Mouse (Mus musculus) liver, embryonic 14.5 days (tissue): ENCODE results near the gene Hsd11b1. TPM values are rescaled to one million over a fixed set of nuclear protein-coding genes. Genes with fewer than 3 reads are reported as not detected.
A peak's percentile ranks its signal among the peaks of the same experiment; 100 is the strongest.

Source experiments
- ATAC-seq: fragments of 200-750 bp; cut with Nextera tagmentation; 2 replicates; pipeline ENCODE4 v1.8.0; 2017; ENCODE audit warnings: moderate number of reproducible peaks, mild to moderate bottlenecking, moderate library complexity; ENCODE audit not compliant: insufficient read depth
- DNase-seq, 3 experiments: peaks; one replicate each; pipeline ENCODE4 v3.0.0-alpha.2; 2012 to 2013; ENCODE audit warnings: low read depth in 3 of 3, low spot score in 3 of 3
- H3K27ac ChIP-seq: fragments of 300-500 bp; sonication (generic); 2 replicates; pipeline ENCODE4 v1.5.1; 2014; ENCODE audit warnings: moderate library complexity, mild to moderate bottlenecking, control low read depth, inconsistent platforms
- H3K27me3 ChIP-seq: fragments of 300-500 bp; sonication (generic); 2 replicates; pipeline ENCODE4 v1.6.1; 2014; ENCODE audit warnings: mild to moderate bottlenecking, low read length, moderate library complexity; ENCODE audit not compliant: control insufficient read depth, insufficient read depth
- H3K36me3 ChIP-seq: fragments of 300-500 bp; sonication (generic); replicated peaks from 2 replicates; pipeline ENCODE4 v1.6.1; 2014; ENCODE audit warnings: low read depth; ENCODE audit not compliant: control insufficient read depth, insufficient read depth
- H3K4me1 ChIP-seq, 2 experiments: fragments of 200-500 bp in 1 of 2; fragments of 300-500 bp in 1 of 2; sonication (generic) in 1 of 2; replicated peaks; 2 replicates each; pipeline ENCODE4 v1.6.1; 2012 to 2014; ENCODE audit warnings: antibody characterized with exemption in 1 of 2, inconsistent platforms in 1 of 2, low read length in 1 of 2; ENCODE audit not compliant: control insufficient read depth in 2 of 2, insufficient read depth in 2 of 2
- H3K4me2 ChIP-seq: fragments of 300-500 bp; sonication (generic); 2 replicates; pipeline ENCODE4 v1.6.1; 2014; ENCODE audit warnings: low read depth, mild to moderate bottlenecking, control low read depth, moderate library complexity
- H3K4me3 ChIP-seq, 2 experiments: fragments of 200-500 bp in 1 of 2; fragments of 300-500 bp in 1 of 2; sonication (generic) in 1 of 2; 2 replicates each; pipeline ENCODE4 v1.5.1; 2012 to 2014; ENCODE audit warnings: low read depth in 2 of 2, low read length in 2 of 2, mild to moderate bottlenecking in 2 of 2, control low read depth in 1 of 2, inconsistent platforms in 1 of 2, moderate library complexity in 1 of 2; ENCODE audit not compliant: insufficient read depth in 1 of 2
- H3K9ac ChIP-seq: fragments of 300-500 bp; sonication (generic); replicated peaks from 2 replicates; pipeline ENCODE4 v1.6.1; 2014; ENCODE audit warnings: mild to moderate bottlenecking, control low read depth, moderate library complexity
- H3K9me3 ChIP-seq: fragments of 300-500 bp; sonication (generic); 2 replicates; pipeline ENCODE4 v1.6.1; 2016; ENCODE audit warnings: low read length, mixed read lengths; ENCODE audit not compliant: control insufficient read depth
- CTCF ChIP-seq: IDR thresholded peaks from 2 replicates; pipeline ENCODE4 v1.5.1; 2016; ENCODE audit warnings: antibody characterized with exemption, low read depth, control low read depth
- EP300 ChIP-seq: IDR thresholded peaks from 2 replicates; pipeline ENCODE4 v1.6.1; 2016; ENCODE audit warnings: antibody characterized with exemption, low read depth
- WGBS: fragments of 180-500 bp; shearing (Covaris S2); extraction: QIAGEN DNeasy Blood & Tissue Kit; methylation state at CpG from one replicate; pipeline ENCODE4 v1.1.7; 2014; ENCODE audit not compliant: insufficient replicate concordance; 5-methylcytosine and 5-hydroxymethylcytosine counted together
- polyA plus RNA-seq, 2 experiments: library from polyadenylated mRNA; depleted of rRNA in 1 of 2; stranded (reverse) in 1 of 2; unstranded in 1 of 2; fragments of >200 nt; fragmentation: Nextera tagmentation in 1 of 2; extraction: Ambion mirVana in 1 of 2; gene quantifications; 2 replicates each; pipeline versions ENCODE4 v1.2.1 to v1.2.3; 2012 to 2014

The Hsd11b1 gene
- polyA plus RNA-seq, 2 experiments: 2.1 to 5.5 TPM

DNA sequence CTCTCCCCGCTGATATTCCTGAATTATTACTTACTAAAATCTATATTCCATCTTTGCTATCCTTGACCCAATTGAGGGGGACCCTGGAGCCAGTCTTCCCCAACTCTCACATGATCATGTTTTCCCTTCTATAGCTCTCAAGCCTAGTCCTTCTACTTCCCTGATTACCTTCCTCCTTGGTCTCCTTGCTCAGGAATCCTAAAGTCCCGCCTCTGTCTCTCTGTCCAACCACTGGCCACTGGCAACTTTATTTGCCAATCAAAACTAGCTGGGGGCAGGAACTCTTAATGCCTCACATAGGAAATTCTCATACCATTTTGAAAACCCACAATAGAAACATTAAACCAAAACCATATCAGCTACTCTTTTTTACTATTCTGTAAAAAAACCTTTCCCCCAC is 17.5 kb upstream of the Hsd11b1 start:
- H3K4me2 ChIP-seq: no peak overlapping the region
- WGBS: 59% methylated on average over 2 of the region's 2 CpGs
- DNase-seq: no peak
- no peak overlapping the region for H3K27ac ChIP-seq
- no peaks in the 10 kb centered on the region for H3K9me3 ChIP-seq
- no peak for TF ChIP-seq EP300
- no peak for TF ChIP-seq CTCF
- H3K36me3 ChIP-seq: no peaks in the 10 kb centered on the region
- no peak overlapping the region for H3K4me3 ChIP-seq
- H3K4me1 ChIP-seq: 0 out of 4 replicates have a peak, but pooled peaks cover 0 to 3% of the 10 kb centered on the region in 2 experiments
- no peak overlapping the region for H3K9ac ChIP-seq
- no peak for ATAC-seq
- no peaks in the 10 kb centered on the region for H3K27me3 ChIP-seq

- H3K9me3 ChIP-seq: no peaks in the 10 kb centered on the region
- no peak for DNase-seq
- no peak overlapping the region for H3K9ac ChIP-seq
- 40% methylated on average over 4 of the region's 4 CpGs for WGBS
- H3K27ac ChIP-seq: no peak overlapping the region
- H3K4me2 ChIP-seq: no peak overlapping the region
- TF ChIP-seq EP300 (no peak), CTCF (no peak)
- no peaks in the 10 kb centered on the region for H3K27me3 ChIP-seq
- ATAC-seq: no peak
- H3K36me3 ChIP-seq: no peaks in the 10 kb centered on the region
- H3K4me1 ChIP-seq: peaks cover 0 to 9% of the 10 kb centered on the region in 2 experiments; a peak in 1 of 4 replicates
- no peak overlapping the region for H3K4me3 ChIP-seq
These were observed 15.6 kb upstream of the Hsd11b1 start for GRCm38 (mm10) chr1:193279492-193279891.

GRCm38 (mm10) chr1:193278414-193279045 is 14.7 kb upstream of the Hsd11b1 start:
- WGBS: 42% methylated on average over 6 of the region's 6 CpGs
- DNase-seq: no peak
- no peaks in the 10 kb centered on the region for H3K36me3 ChIP-seq
- no peak overlapping the region for H3K4me3 ChIP-seq
- H3K9ac ChIP-seq: no peak overlapping the region
- no peaks in the 10 kb centered on the region for H3K27me3 ChIP-seq
- no peak overlapping the region for H3K27ac ChIP-seq
- H3K9me3 ChIP-seq: no peaks in the 10 kb centered on the region
- no peak for ATAC-seq
- no peak for TF ChIP-seq EP300
- no peak for TF ChIP-seq CTCF
- peaks cover 0 to 7% of the 10 kb centered on the region in 2 experiments; a peak in 1 of 4 replicates for H3K4me1 ChIP-seq
- no peak overlapping the region for H3K4me2 ChIP-seq

DNA sequence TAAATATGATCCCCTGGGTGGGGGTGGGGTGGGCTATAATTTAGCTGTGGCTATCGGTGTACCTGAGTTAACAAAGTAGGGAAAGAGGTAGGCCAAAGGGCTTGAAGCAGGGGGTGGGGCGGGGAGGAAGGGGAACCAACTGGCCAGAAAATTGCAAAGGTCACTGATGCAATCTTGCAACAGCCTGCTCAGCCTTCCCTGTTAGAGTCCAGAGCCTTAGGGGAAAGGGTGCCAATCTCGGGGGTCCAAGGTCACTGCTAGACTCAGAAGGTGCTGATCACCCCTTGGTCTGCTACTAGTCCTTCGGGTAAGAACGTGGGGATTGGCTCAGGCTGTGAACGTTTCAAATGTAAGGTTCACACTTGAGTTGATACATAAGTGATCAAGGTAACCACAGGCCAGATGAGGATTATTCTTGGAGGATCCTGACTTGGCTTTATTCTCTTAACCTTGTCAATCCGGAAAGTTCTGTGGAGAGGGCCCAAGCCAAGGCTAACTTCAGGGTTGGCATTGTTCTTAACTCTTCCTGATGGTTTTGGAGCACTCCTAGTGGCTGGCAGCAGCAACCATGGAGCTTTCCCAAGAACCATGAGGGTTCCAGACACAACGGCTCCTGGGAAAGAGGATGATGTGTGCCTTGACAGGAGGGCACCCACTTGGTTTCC is 10.7 kb upstream of the Hsd11b1 start:
- H3K4me3 ChIP-seq: no peak overlapping the region

DNA sequence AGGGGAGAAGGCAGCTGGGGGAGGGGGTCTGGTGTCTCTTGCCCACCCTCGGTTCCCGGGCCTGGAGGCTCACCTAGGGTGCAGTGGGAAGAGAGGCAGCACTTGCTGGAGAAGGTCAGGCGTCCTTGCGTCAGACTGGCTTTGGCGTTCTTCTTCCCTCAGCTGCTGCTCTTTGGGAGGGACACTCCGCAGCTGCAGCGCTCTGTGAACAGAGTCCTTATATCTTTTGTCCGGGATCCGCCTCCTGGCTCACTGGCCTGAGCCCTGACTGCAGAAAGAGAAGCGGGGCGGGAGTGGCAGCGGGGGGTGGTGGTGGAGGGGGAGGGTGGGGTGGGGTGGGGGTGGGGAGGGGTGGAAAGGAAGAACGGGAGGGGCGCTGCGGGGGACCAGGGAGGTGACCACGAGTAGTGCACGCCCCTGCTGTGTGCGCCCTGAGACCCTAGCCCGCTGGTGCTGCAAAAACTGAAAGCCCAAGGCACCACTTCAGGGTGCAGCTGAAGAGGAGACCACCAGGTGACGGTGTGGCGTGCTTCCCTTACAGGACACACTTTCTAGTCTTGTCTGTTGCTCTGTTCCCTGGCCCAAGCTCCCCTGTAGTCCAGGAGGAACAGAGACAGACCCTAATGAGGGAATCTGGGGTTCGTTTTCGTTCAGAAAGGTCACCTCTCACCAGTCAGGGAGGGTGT is 9.2 kb upstream of the Hsd11b1 start, which contains the start of gene G0s2:
G0s2 (minus strand) TSS at position 302 of the 686 bp plus-strand sequence.
- Histone ChIP-seq H3K9ac (peak within 1 kb of the TSS; percentile 38), H3K9me3 (no peaks in the 10 kb centered on the region), H3K4me3 (peak within 1 kb of the TSS; percentile 49 to 52), H3K27me3 (no peaks in the 10 kb centered on the region), H3K27ac (peak within 1 kb of the TSS; percentile 20; the same call in 1 of the 2 replicates), H3K36me3 (no peaks in the 10 kb centered on the region), H3K4me2 (peak within 1 kb of the TSS; percentile 48), H3K4me1 (peaks cover 0 to 12% of the 10 kb centered on the region in 2 experiments; a peak in 2 of 4 replicates)
- peak; percentile 72 for ATAC-seq
- DNase-seq: peak in 1 of 3 experiments; percentile 29
- WGBS: 3% methylated on average over 23 of the region's 23 CpGs
- TF ChIP-seq CTCF (peak; percentile 63), EP300 (no peak)

More for the DNA sequence above, 10.7 kb upstream of the Hsd11b1 start:
- Histone ChIP-seq H3K27ac (no peak overlapping the region), H3K9me3 (no peaks in the 10 kb centered on the region), H3K27me3 (no peaks in the 10 kb centered on the region), H3K4me2 (peak overlapping the region; percentile 28), H3K36me3 (no peaks in the 10 kb centered on the region), H3K4me1 (peaks cover 0 to 12% of the 10 kb centered on the region in 2 experiments; a peak in 2 of 4 replicates), H3K9ac (no peak overlapping the region)
- peak; percentile 21; the same call in 1 of the 2 replicates for ATAC-seq
- 46% methylated on average over 8 of the region's 8 CpGs for WGBS
- TF ChIP-seq EP300 (no peak), CTCF (no peak)
- DNase-seq: no peak
